Mouse (Mus musculus) G1E (cell line): ENCODE data around the gene Ccser1. TPM values are rescaled to one million over a fixed set of nuclear protein-coding genes. Genes with fewer than 3 reads are reported as not detected.

Experiments
- ATAC-seq: 2 replicates; pipeline ENCODE4 v1.8.0; 2016; ENCODE audit warnings: mild to moderate bottlenecking; ENCODE audit not compliant: insufficient number of reproducible peaks, poor library complexity, low FRiP score, severe bottlenecking; ENCODE audit errors: extremely low read depth
- DNase-seq: peaks from one replicate; pipeline ENCODE4 v3.0.0; 2012; ENCODE audit warnings: low spot score
- H3K27me3 ChIP-seq: 2 replicates; pipeline ENCODE4 v1.6.1; 2012; ENCODE audit warnings: mild to moderate bottlenecking, low read length, inconsistent platforms; ENCODE audit not compliant: insufficient read depth
- H3K36me3 ChIP-seq: replicated peaks from 2 replicates; pipeline ENCODE3; 2012; ENCODE audit warnings: mild to moderate bottlenecking, inconsistent platforms
- H3K4me1 ChIP-seq: 2 replicates; pipeline ENCODE4 v1.6.1; 2012; ENCODE audit warnings: low read depth, low read length, inconsistent platforms, mixed read lengths; ENCODE audit not compliant: insufficient read depth
- H3K4me3 ChIP-seq: 2 replicates; pipeline ENCODE4 v1.5.1; 2012; ENCODE audit warnings: low read depth, mild to moderate bottlenecking, inconsistent platforms, low read length, moderate library complexity, mixed read lengths
- H3K9me3 ChIP-seq: replicated peaks from 2 replicates; pipeline ENCODE4 v1.6.1; 2012; ENCODE audit warnings: inconsistent platforms
- CTCF ChIP-seq: IDR thresholded peaks from 2 replicates; pipeline ENCODE4 v1.5.1; 2012; ENCODE audit warnings: low read depth, low read length, inconsistent platforms, mixed read lengths
- GATA1 ChIP-seq: IDR thresholded peaks from 2 replicates; pipeline ENCODE4 v1.6.1; 2012; ENCODE audit warnings: borderline replicate concordance, low read length, inconsistent platforms, mixed read lengths
- GATA2 ChIP-seq: IDR thresholded peaks from 2 replicates; pipeline ENCODE4 v1.6.1; 2012; ENCODE audit warnings: low read depth, low read length, inconsistent platforms, borderline replicate concordance
- POLR2AphosphoS5 ChIP-seq: IDR thresholded peaks from 2 replicates; pipeline ENCODE4 v1.6.1; 2012; ENCODE audit warnings: low read depth, low read length, inconsistent platforms; ENCODE audit not compliant: insufficient replicate concordance
- TAL1 ChIP-seq: conservative IDR thresholded peaks from 2 replicates; pipeline ENCODE4 v1.6.1; 2012; ENCODE audit warnings: low read depth, low read length, inconsistent platforms, mixed read lengths
- polyA plus RNA-seq: library from polyadenylated mRNA; stranded (reverse); fragments of >175 nt; gene quantifications from 2 replicates; pipeline ENCODE4 v1.2.3, GENCODE M21; 2012
- total RNA-seq, 2 experiments: library from RNA; stranded (forward) in 1 of 2; stranded (reverse) in 1 of 2; fragments of 200-1000 nt in 1 of 2; fragments of >200 nt in 1 of 2; fragmentation: Nextera tagmentation in 1 of 2; gene quantifications; 2 replicates each; pipeline ENCODE4 v1.2.3; 2014 to 2017

Gene Ccser1
- total and polyA plus RNA-seq, 3 experiments = 0.11 TPM; not detected in 2

GRCm38 (mm10) chr6:61491979-61492821 lies 312.1 kb downstream of the Ccser1 start:
- TF ChIP-seq GATA1 (no peak), GATA2 (no peak), POLR2AphosphoS5 (no peak), CTCF (no peak), TAL1 (no peak)
- Histone ChIP-seq H3K4me1 (no peaks in the 10 kb centered on the region), H3K36me3 (no peaks in the 10 kb centered on the region), H3K9me3 (no peaks in the 10 kb centered on the region), H3K4me3 (no peak overlapping the region), H3K27me3 (no peaks in the 10 kb centered on the region)
- ATAC-seq = no peak
- DNase-seq = no peak

- H3K36me3 ChIP-seq = no peaks in the 10 kb centered on the region
- no peak for ATAC-seq
- no peak for TF ChIP-seq CTCF
- no peak for TF ChIP-seq POLR2AphosphoS5
- TF ChIP-seq TAL1 = no peak
- TF ChIP-seq GATA1 = no peak
- TF ChIP-seq GATA2 = no peak
- H3K9me3 ChIP-seq = no peaks in the 10 kb centered on the region
- no peak overlapping the region for H3K4me3 ChIP-seq
- no peaks in the 10 kb centered on the region for H3K27me3 ChIP-seq
- H3K4me1 ChIP-seq = no peaks in the 10 kb centered on the region
- no peak for DNase-seq
These were observed 313.3 kb downstream of the Ccser1 start for GRCm38 (mm10) chr6:61493386-61493785.

GRCm38 (mm10) chr6:61515310-61515709 lies 335.2 kb downstream of the Ccser1 start:
- Histone ChIP-seq H3K4me3 (no peak overlapping the region), H3K27me3 (no peaks in the 10 kb centered on the region), H3K4me1 (no peaks in the 10 kb centered on the region), H3K36me3 (no peaks in the 10 kb centered on the region), H3K9me3 (no peaks in the 10 kb centered on the region)
- DNase-seq (no peak), ATAC-seq (peak; percentile 83)
- TF ChIP-seq POLR2AphosphoS5 (no peak), TAL1 (no peak), GATA1 (no peak), GATA2 (no peak), CTCF (no peak)

DNA sequence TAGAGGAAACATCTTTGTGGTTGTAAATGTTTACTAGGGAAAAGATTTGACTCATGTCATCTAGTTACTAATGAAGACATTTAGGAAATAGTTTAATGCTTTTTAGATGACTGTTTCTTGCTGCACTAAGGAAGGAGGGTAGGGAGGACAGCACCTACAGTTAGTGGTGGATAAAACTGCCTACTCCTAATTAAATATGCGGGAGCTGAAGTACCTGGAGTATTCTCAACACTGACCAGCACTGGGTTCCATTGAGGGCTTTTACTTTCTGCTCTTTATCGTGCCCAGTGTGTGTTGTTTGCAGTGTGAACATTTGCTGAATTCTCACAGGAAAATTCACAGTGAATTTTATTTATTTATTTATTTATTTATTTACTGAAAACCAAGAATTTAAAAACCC lies 341.5 kb downstream of the Ccser1 start:
- DNase-seq (no peak), ATAC-seq (no peak)
- Histone ChIP-seq H3K27me3 (no peaks in the 10 kb centered on the region), H3K9me3 (no peaks in the 10 kb centered on the region), H3K4me3 (no peak overlapping the region), H3K4me1 (no peaks in the 10 kb centered on the region), H3K36me3 (no peaks in the 10 kb centered on the region)
- TF ChIP-seq POLR2AphosphoS5 (no peak), GATA2 (no peak), GATA1 (no peak), TAL1 (no peak), CTCF (no peak)

GRCm38 (mm10) chr6:61522108-61522507 lies 342.0 kb downstream of the Ccser1 start:
- no peak overlapping the region for H3K4me3 ChIP-seq
- no peak for DNase-seq
- no peaks in the 10 kb centered on the region for H3K36me3 ChIP-seq
- H3K27me3 ChIP-seq = no peaks in the 10 kb centered on the region
- no peaks in the 10 kb centered on the region for H3K9me3 ChIP-seq
- ATAC-seq = no peak
- TF ChIP-seq GATA1 (no peak), TAL1 (no peak), POLR2AphosphoS5 (no peak), GATA2 (no peak)
- H3K4me1 ChIP-seq = no peaks in the 10 kb centered on the region

- Histone ChIP-seq H3K9me3 (no peaks in the 10 kb centered on the region), H3K36me3 (no peaks in the 10 kb centered on the region), H3K4me1 (no peaks in the 10 kb centered on the region), H3K4me3 (no peak overlapping the region), H3K27me3 (no peaks in the 10 kb centered on the region)
- ATAC-seq = no peak
- no peak for DNase-seq
- TF ChIP-seq TAL1 (no peak), POLR2AphosphoS5 (no peak), CTCF (no peak), GATA1 (no peak), GATA2 (no peak)
These were observed 343.8 kb downstream of the Ccser1 start for GRCm38 (mm10) chr6:61523748-61524493.
